Mouse (Mus musculus): ENCODE measurements around the gene Timm17b.
"Not testable (repeated sequence)": the region's sequence is repeated elsewhere in the genome, so short reads cannot be mapped to it uniquely, and the experiment has no call there.

GRCm38 (mm10) chrX:7915669-7916068 is 16.5 kb downstream of the Timm17b start:
- peak; percentile 47 for TF ChIP-seq CTCF (IDR thresholded peaks at IDR 0.05)
- TF ChIP-seq POLR2A (IDR thresholded peaks at IDR 0.05; ENCODE audit: insufficient read depth, low read depth, low read length): not testable (repeated sequence)
